Mouse (Mus musculus) hindbrain, embryonic 13.5 days (tissue): ENCODE results near the gene Mfsd9. TPM values are rescaled to one million over a fixed set of nuclear protein-coding genes. Genes with fewer than 3 reads are reported as not detected.

Source experiments
- ATAC-seq: fragments of 200-750 bp; cut with Nextera tagmentation; 2 replicates; pipeline ENCODE4 v1.8.0; 2017; ENCODE audit warnings: moderate TSS enrichment; ENCODE audit not compliant: low FRiP score
- H3K27ac ChIP-seq: fragments of 300-500 bp; sonication (generic); 2 replicates; pipeline ENCODE4 v1.5.1; 2015; ENCODE audit warnings: inconsistent platforms, mild to moderate bottlenecking, moderate library complexity
- H3K27me3 ChIP-seq: fragments of 300-500 bp; sonication (generic); 2 replicates; pipeline ENCODE4 v1.6.1; 2015; ENCODE audit warnings: mild to moderate bottlenecking, inconsistent platforms
- H3K36me3 ChIP-seq: fragments of 300-500 bp; sonication (generic); 2 replicates; pipeline ENCODE4 v1.6.1; 2015; ENCODE audit warnings: mild to moderate bottlenecking, inconsistent platforms
- H3K4me1 ChIP-seq: fragments of 300-500 bp; sonication (generic); replicated peaks from 2 replicates; pipeline ENCODE4 v1.6.1; 2015; ENCODE audit warnings: inconsistent platforms
- H3K4me2 ChIP-seq: fragments of 300-500 bp; sonication (generic); 2 replicates; pipeline ENCODE4 v1.6.1; 2015; ENCODE audit warnings: inconsistent platforms, mild to moderate bottlenecking, moderate library complexity
- H3K4me3 ChIP-seq: fragments of 300-500 bp; sonication (generic); 2 replicates; pipeline ENCODE4 v1.5.1; 2015; ENCODE audit warnings: mild to moderate bottlenecking, inconsistent platforms
- H3K9ac ChIP-seq: fragments of 300-500 bp; sonication (generic); 2 replicates; pipeline ENCODE4 v1.6.1; 2015; ENCODE audit warnings: mild to moderate bottlenecking, inconsistent platforms
- H3K9me3 ChIP-seq: fragments of 300-500 bp; sonication (generic); 2 replicates; pipeline ENCODE4 v1.6.1; 2016; ENCODE audit warnings: inconsistent platforms
- WGBS: fragments of 180-500 bp; shearing (Covaris S2); methylation state at CpG from one replicate; pipeline ENCODE4 v1.1.7; 2015; 5-methylcytosine and 5-hydroxymethylcytosine counted together
- polyA plus RNA-seq: library from polyadenylated mRNA; unstranded; fragments of >200 nt; fragmentation: Nextera tagmentation; extraction: Ambion mirVana; gene quantifications from 2 replicates; pipeline ENCODE4 v1.2.1, GENCODE M21; 2015

Gene Mfsd9
- polyA plus RNA-seq, 1 experiment from 2014 or later = 5.6 TPM

DNA sequence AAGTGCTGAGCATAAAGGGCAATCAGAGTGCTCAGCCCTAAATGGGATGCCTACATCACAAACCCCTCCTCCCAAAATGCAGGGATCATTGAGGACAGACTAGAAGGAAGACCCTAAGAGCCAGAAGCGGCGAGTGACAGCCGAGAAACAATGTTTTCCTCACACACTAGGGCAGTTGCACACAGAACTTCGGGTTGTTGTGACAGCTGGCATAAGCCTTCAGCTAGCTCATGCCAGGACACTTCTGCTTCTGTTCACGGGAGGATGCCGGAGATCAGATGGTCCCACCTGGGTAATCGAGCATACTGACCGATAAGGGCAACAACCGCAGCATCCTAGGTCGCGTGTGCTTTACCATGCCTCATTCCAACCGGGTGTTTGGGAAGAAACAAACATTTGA is 13.6 kb upstream of the Mfsd9 start:
- Histone ChIP-seq H3K4me3 (no peak overlapping the region), H3K4me1 (no peaks in the 10 kb centered on the region), H3K9me3 (no peaks in the 10 kb centered on the region), H3K9ac (no peak overlapping the region), H3K4me2 (no peak overlapping the region), H3K27me3 (no peaks in the 10 kb centered on the region), H3K27ac (no peak overlapping the region), H3K36me3 (no peaks in the 10 kb centered on the region)
- 87% methylated on average over 12 of the region's 12 CpGs for WGBS
- ATAC-seq = no peak

DNA sequence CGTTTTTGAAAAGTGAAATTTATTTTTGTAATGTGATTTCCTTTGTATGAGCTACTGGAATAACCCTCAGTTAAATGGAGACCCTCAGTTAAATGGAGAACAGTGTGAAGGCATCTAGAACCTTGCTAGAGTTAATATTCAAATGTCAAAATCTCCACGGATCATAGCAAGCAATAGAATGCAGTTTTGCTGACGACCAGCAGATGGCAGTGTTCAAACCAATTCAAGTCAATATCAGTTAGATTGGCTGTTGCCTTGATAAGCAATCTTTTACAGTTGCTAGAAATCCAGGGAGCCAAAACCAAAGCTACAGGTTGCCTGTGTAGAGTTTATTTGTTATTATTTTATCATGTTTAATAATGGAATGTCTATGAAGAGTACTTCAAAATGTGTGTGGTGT is 12.3 kb upstream of the Mfsd9 start:
- Histone ChIP-seq H3K27ac (no peak overlapping the region), H3K4me3 (no peak overlapping the region), H3K36me3 (no peaks in the 10 kb centered on the region), H3K9me3 (no peaks in the 10 kb centered on the region), H3K4me2 (no peak overlapping the region), H3K4me1 (no peaks in the 10 kb centered on the region), H3K9ac (no peak overlapping the region), H3K27me3 (no peaks in the 10 kb centered on the region)
- ATAC-seq = no peak
- WGBS = 22% methylated on average over 3 of the region's 3 CpGs

DNA sequence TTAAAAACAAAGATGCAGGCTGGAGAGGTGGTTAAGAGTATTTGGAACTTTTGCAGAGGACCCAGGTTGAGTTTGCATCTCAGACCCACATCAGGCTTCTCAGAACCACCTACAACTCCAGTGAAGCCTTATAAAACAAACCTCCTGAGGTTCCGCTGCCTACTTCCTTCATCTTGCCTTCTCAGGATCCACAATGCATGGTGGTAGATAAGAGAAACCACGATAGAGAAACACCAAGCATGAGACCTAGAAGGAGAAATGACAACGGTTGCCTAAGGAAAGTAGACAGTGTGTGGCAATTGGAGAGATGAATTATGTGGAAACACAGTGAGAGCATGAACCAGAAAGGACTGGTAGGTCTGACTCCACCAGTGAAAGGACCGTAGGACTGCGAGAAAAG is 10.4 kb upstream of the Mfsd9 start:
- 86% methylated on average over 5 of the region's 5 CpGs for WGBS
- no peaks in the 10 kb centered on the region for H3K9me3 ChIP-seq

DNA sequence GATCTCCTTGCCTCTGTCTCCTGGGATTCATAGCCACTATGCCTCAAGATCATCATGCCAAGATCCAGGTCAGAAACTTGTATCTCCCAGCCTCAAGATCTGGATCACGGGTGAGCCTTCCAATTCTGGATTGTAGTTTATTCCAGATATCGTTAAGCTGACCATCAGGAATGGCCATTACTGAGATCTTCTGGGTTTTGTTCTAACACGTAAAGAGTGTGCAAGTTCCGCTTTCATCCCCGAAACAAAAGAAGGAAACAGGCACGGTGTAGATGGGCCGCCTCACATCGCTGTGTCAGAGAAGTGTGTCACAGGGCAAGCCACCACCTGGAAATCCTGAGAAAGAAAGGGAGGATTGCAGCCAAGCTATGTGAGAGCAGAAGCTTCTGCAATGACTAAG is 8.6 kb upstream of the Mfsd9 start:
- WGBS = 90% methylated on average over 8 of the region's 8 CpGs

More for the DNA sequence above, 10.4 kb upstream of the Mfsd9 start:
- no peaks in the 10 kb centered on the region for H3K27me3 ChIP-seq
- no peaks in the 10 kb centered on the region for H3K36me3 ChIP-seq
- H3K4me2 ChIP-seq = no peak overlapping the region
- H3K4me3 ChIP-seq = no peak overlapping the region
- no peak overlapping the region for H3K9ac ChIP-seq
- H3K27ac ChIP-seq = no peak overlapping the region
- H3K4me1 ChIP-seq = no peaks in the 10 kb centered on the region
- ATAC-seq = no peak

DNA sequence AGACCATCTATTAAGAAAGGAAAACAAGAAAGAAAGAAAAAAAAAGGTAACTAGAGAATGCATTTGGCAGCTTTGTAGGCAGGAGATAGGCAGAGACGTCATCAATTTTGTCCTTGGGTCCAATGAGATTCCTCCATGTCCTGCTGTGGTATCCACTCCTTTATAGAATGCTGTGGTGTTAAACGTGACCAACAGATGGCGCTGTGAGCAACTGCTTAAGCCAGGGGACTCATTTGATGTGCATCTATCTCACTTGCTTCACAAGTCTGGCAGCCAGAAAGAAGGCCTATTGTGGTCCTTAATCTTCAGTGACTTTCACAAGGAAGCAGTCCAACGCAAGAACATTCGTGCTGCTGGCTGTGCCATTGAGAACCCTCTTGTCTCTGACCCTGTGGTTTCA is 6.9 kb upstream of the Mfsd9 start:
- no peaks in the 10 kb centered on the region for H3K4me1 ChIP-seq
- H3K9me3 ChIP-seq = no peaks in the 10 kb centered on the region
- H3K4me3 ChIP-seq = no peak overlapping the region
- peaks cover 10% of the 10 kb centered on the region; the same call in 1 of the 2 replicates for H3K27me3 ChIP-seq
- H3K27ac ChIP-seq = no peak overlapping the region
- H3K36me3 ChIP-seq = no peaks in the 10 kb centered on the region
- no peak overlapping the region for H3K4me2 ChIP-seq
- ATAC-seq = 0 out of 2 replicates have a peak, but pooled peaks have one; percentile 36
- 15% methylated on average over 5 of the region's 5 CpGs for WGBS
- no peak overlapping the region for H3K9ac ChIP-seq

More for the DNA sequence above, 8.6 kb upstream of the Mfsd9 start:
- H3K27ac ChIP-seq = no peak overlapping the region
- no peak overlapping the region for H3K4me2 ChIP-seq
- H3K36me3 ChIP-seq = no peaks in the 10 kb centered on the region
- H3K9ac ChIP-seq = no peak overlapping the region
- H3K4me1 ChIP-seq = no peaks in the 10 kb centered on the region
- no peak overlapping the region for H3K4me3 ChIP-seq
- no peaks in the 10 kb centered on the region for H3K9me3 ChIP-seq
- ATAC-seq = no peak
- H3K27me3 ChIP-seq = peaks cover 6% of the 10 kb centered on the region; the same call in 1 of the 2 replicates

DNA sequence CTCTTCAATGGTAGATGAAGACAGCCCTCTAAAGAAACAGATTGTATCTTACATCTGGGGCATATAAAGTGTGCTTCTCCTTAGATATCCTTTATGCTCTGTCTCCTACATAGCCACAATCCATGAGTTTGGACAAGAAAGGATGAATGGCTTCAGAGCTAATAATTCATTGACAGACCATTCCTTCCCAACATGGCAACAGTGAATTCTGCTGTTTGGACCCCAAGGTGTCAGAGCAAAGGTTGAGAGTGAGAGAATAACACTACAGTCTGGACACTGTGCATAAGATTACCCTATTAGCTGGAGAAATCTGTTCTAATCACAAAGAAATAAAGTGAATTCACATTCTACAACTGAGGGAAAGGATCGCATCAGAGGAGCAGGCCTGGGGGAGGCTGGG is 5.0 kb upstream of the Mfsd9 start:
- Histone ChIP-seq H3K4me1 (0 out of 2 replicates have a peak, but pooled peaks cover 5% of the 10 kb centered on the region), H3K9me3 (no peaks in the 10 kb centered on the region), H3K4me3 (no peak overlapping the region), H3K9ac (no peak overlapping the region), H3K27me3 (peaks cover 12% of the 10 kb centered on the region; the same call in 1 of the 2 replicates), H3K27ac (no peak overlapping the region), H3K36me3 (no peaks in the 10 kb centered on the region), H3K4me2 (no peak overlapping the region)
- ATAC-seq = no peak
- WGBS = 97% methylated on average over 1 of the region's 1 CpGs

DNA sequence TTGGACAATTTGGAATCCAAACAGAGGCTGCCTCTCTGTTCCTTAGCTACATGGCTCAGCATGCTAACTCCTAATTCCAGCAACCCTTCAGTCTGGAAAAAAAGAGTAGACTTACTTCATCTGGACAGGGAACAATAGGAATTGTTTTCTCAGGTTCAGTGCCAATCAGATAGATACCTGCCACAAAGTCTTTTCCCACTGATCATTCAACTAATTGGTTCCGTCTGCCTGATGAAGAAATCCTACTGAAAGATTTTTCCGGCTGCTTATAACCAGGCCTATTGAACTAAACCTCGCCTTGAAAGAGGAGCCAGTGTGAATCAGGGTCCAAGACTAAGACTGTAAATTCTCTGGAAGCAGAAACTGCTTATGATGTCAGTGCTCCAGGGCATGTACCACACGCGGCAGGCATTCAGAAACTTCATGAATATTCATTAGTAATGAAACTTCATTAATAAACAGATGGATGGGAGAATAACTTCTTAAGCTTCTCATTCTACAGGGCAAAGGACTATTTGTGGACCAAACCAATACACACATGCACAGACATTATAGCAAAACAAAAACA is 737 bp downstream of the Mfsd9 start:
- Histone ChIP-seq H3K27ac (no peak overlapping the region), H3K4me3 (peak overlapping the region; percentile 66), H3K9me3 (no peaks in the 10 kb centered on the region), H3K4me1 (peaks cover 15% of the 10 kb centered on the region), H3K9ac (peak overlapping the region; percentile 67; the same call in 1 of the 2 replicates), H3K27me3 (peaks cover 7% of the 10 kb centered on the region; the same call in 1 of the 2 replicates), H3K4me2 (peak overlapping the region; percentile 72), H3K36me3 (0 out of 2 replicates have a peak, but pooled peaks cover 3% of the 10 kb centered on the region)
- peak; percentile 45 for ATAC-seq
- 30% methylated on average over 5 of the region's 5 CpGs for WGBS

DNA sequence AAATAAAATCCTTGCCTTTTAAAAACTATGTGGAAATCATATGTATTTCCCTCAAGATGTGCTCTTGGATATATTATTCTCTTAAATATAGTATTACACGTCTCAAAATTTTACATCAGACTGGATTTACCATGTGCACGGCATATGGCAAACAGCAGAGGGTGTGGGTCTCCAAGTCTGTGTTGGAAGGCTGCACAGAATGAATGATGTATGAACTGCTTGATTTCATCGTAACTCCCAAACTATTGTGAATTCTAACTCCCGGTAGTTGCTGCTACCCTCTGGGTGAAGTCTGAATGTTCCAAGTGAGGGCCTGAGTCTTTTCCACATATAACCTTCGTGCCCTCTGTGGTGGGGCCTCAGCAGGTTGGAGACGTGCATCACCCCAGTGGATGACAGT is 1.5 kb downstream of the Mfsd9 start:
- WGBS = 80% methylated on average over 6 of the region's 6 CpGs
- no peak overlapping the region for H3K9ac ChIP-seq
- H3K4me2 ChIP-seq = no peak overlapping the region

DNA sequence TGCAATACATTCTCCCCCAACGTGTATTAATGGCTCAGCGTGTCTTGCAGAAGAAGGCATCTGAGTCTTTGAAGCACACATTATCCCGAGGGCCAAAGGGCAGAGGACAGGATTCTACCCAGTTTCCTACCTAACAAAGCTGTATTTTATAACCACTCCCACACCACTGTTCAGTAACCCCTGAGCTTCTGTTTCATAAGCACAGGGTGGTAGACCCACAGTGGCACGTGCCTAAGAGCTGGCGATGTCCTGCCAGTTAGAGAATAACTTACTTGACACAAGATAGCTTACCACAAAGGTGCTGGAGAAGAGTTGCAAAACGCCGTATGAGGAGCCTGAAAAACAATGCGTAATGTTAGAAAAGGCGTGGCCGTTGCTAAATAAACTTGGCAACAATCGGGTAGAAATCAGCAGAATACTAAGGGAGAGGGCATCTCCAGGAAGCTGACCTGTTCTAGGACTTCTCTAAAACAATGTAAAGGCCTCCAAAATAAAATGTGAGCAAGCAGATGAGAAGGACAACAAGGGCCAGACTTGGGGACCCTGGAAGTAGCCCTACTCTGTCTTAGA is 4.5 kb downstream of the Mfsd9 start:
- Histone ChIP-seq H3K4me1 (peaks cover 12% of the 10 kb centered on the region), H3K36me3 (peaks cover 17% of the 10 kb centered on the region), H3K9ac (no peak overlapping the region), H3K4me3 (no peak overlapping the region), H3K4me2 (no peak overlapping the region), H3K9me3 (no peaks in the 10 kb centered on the region), H3K27me3 (no peaks in the 10 kb centered on the region), H3K27ac (no peak overlapping the region)
- no peak for ATAC-seq
- WGBS = 92% methylated on average over 11 of the region's 11 CpGs

More for the DNA sequence above, 1.5 kb downstream of the Mfsd9 start:
- no peak for ATAC-seq
- peaks cover 11% of the 10 kb centered on the region for H3K36me3 ChIP-seq
- H3K27ac ChIP-seq = no peak overlapping the region
- peaks cover 15% of the 10 kb centered on the region for H3K4me1 ChIP-seq
- H3K9me3 ChIP-seq = no peaks in the 10 kb centered on the region
- 0 out of 2 replicates have a peak, but pooled peaks cover 6% of the 10 kb centered on the region for H3K27me3 ChIP-seq
- no peak overlapping the region for H3K4me3 ChIP-seq

DNA sequence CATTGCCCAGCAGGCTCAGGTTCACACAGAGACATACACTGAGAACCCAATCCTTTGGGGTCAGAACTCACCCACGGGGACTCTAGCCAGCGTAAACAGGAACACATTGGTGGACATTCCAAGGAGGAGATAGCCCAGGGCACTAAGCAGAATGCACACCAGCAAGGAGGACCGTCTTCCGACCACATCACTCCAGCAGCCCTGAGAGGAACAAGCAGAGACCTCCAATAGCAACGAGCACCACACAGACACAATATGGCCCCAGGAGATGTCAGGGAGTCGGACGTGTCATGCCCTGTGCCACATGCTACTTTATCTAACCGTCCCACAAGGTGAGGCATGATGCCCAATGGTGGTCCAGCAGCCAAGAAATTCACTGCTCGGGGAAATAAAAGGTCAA is 6.2 kb downstream of the Mfsd9 start:
- WGBS = 91% methylated on average over 9 of the region's 9 CpGs

DNA sequence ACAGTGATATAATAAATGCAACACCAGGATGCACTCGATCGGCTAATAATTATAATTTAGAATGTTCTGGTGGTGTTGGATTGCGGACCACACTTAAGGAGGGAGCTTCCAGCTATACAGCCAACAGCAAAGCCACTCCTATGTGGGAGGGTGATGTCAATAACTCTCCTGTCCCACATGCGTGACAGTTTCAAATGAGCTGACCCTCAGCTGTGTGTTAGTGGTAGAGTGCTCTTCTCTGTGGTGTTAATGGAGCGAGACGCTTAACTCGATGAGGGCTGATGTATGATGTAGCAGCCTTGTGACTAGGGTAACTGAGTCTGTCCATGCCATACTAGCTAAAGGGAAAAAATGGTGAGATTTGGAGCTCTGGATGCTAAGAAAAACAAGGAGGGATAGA is 7.0 kb downstream of the Mfsd9 start:
- ATAC-seq = no peak
- Histone ChIP-seq H3K9ac (no peak overlapping the region), H3K4me3 (no peak overlapping the region), H3K27me3 (no peaks in the 10 kb centered on the region), H3K4me1 (no peaks in the 10 kb centered on the region), H3K4me2 (no peak overlapping the region), H3K27ac (no peak overlapping the region), H3K9me3 (peaks cover 11% of the 10 kb centered on the region; the same call in 1 of the 2 replicates), H3K36me3 (peaks cover 42% of the 10 kb centered on the region)
- 93% methylated on average over 7 of the region's 7 CpGs for WGBS

More for the DNA sequence above, 6.2 kb downstream of the Mfsd9 start:
- H3K36me3 ChIP-seq = peaks cover 33% of the 10 kb centered on the region
- H3K9ac ChIP-seq = no peak overlapping the region
- no peaks in the 10 kb centered on the region for H3K27me3 ChIP-seq
- no peak overlapping the region for H3K4me3 ChIP-seq
- peaks cover 4% of the 10 kb centered on the region for H3K4me1 ChIP-seq
- ATAC-seq = no peak
- H3K9me3 ChIP-seq = peaks cover 2% of the 10 kb centered on the region; the same call in 1 of the 2 replicates
- no peak overlapping the region for H3K27ac ChIP-seq
- H3K4me2 ChIP-seq = no peak overlapping the region

DNA sequence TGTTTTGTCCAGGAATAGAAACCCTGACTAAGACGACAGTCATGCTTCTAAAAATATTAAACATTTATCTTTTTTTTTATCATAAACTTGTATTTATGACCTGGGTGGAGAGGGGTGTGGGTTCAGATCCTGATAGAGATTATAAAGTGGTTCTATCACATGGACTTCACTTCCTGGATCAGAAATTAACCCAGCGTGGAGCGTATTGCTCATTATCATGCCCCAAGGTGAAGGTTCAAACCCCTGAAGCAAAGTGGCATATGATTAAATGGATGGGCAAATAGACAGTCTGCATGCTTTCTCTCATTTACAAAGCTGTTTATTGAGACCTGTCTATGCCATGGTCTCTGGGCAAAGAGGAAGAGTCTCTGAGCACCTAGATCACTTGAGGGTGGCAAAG is 13.7 kb downstream of the Mfsd9 start:
- H3K4me3 ChIP-seq = no peak overlapping the region
- H3K9ac ChIP-seq = no peak overlapping the region
- 91% methylated on average over 3 of the region's 3 CpGs for WGBS
- peaks cover 57% of the 10 kb centered on the region for H3K36me3 ChIP-seq
- no peak overlapping the region for H3K27ac ChIP-seq
- H3K4me1 ChIP-seq = no peaks in the 10 kb centered on the region
- H3K27me3 ChIP-seq = no peaks in the 10 kb centered on the region
- ATAC-seq = no peak
- H3K4me2 ChIP-seq = no peak overlapping the region
- peaks cover 11% of the 10 kb centered on the region; the same call in 1 of the 2 replicates for H3K9me3 ChIP-seq

DNA sequence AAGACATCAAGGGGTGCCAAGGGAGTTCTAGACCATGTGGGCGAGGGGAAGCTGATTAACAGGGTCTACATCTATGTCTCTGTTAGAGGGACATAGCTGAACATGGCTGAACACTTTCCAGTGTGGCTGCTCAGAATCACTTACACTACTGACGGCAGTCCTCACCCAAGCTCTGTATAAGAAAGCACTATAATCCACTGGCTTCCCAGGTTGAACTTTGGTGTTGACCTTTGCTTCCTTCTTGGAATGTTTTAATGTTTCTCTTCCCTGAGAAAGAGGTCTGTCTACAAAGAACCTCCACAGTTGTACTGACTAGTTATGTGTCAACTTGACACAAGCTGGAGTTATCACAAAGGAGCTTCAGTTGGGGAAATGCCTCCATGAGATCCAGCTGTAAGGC is 14.4 kb downstream of the Mfsd9 start:
- Histone ChIP-seq H3K27me3 (no peaks in the 10 kb centered on the region), H3K9ac (no peak overlapping the region), H3K4me2 (no peak overlapping the region), H3K36me3 (peaks cover 54% of the 10 kb centered on the region), H3K4me3 (no peak overlapping the region), H3K4me1 (no peaks in the 10 kb centered on the region), H3K27ac (no peak overlapping the region), H3K9me3 (peaks cover 11% of the 10 kb centered on the region; the same call in 1 of the 2 replicates)
- 74% methylated on average over 2 of the region's 2 CpGs for WGBS
- ATAC-seq = no peak
